Mouse (Mus musculus): ENCODE measurements at regions not wholly inside any gene's neighbourhood (a gene's known extent, or its start where the extent isn't known, plus 50 kb on each side); places are given as distances from the start of the nearest gene placed in this dataset.

- Histone ChIP-seq H3K27ac (replicated peaks) (no peak overlapping the region), H3K9ac (no peak overlapping the region), H3K9me3 (replicated peaks) (no peaks in the 10 kb centered on the region), H3K36me3 (no peaks in the 10 kb centered on the region), H3K4me3 (replicated peaks) (no peak overlapping the region), H3K27me3 (no peaks in the 10 kb centered on the region; the same call in 1 of the 2 replicates), H3K4me1 (no peaks in the 10 kb centered on the region), H3K4me2 (replicated peaks) (no peak overlapping the region)
- WGBS, result 77% methylated on average over 3 of the region's 3 CpGs
- no peak for ATAC-seq (ENCODE audit: insufficient number of reproducible peaks, low FRiP score, low TSS enrichment, low read depth)
These were observed 118.6 kb downstream of the Irx2 start for GRCm38 (mm10) chr13:72747187-72747586.

- Histone ChIP-seq H3K4me3 (replicated peaks) (no peak overlapping the region), H3K27me3 (no peaks in the 10 kb centered on the region; the same call in 1 of the 2 replicates), H3K4me1 (no peaks in the 10 kb centered on the region), H3K27ac (replicated peaks) (no peak overlapping the region), H3K4me2 (replicated peaks) (no peak overlapping the region), H3K36me3 (no peaks in the 10 kb centered on the region), H3K9me3 (replicated peaks) (no peaks in the 10 kb centered on the region), H3K9ac (no peak overlapping the region)
- ATAC-seq (ENCODE audit: insufficient number of reproducible peaks, low FRiP score, low TSS enrichment, low read depth), result no peak
- WGBS, result 82% methylated on average over 4 of the region's 4 CpGs
These were observed 126.4 kb downstream of the Irx2 start for GRCm38 (mm10) chr13:72755036-72755435.

GRCm38 (mm10) chr13:72762481-72762880 is 133.9 kb downstream of the Irx2 start:
- ATAC-seq (ENCODE audit: insufficient number of reproducible peaks, low FRiP score, low TSS enrichment, low read depth), result no peak
- 0 out of 2 replicates have a peak, but pooled peaks cover 7% of the 10 kb centered on the region for H3K4me1 ChIP-seq
- H3K9ac ChIP-seq, result no peak overlapping the region
- no peaks in the 10 kb centered on the region for H3K27me3 ChIP-seq
- no peak overlapping the region for H3K4me3 ChIP-seq (replicated peaks)
- WGBS, result 66% methylated on average over 5 of the region's 5 CpGs
- no peaks in the 10 kb centered on the region for H3K9me3 ChIP-seq (replicated peaks)
- H3K27ac ChIP-seq (replicated peaks), result no peak overlapping the region
- no peak overlapping the region for H3K4me2 ChIP-seq (replicated peaks)
- H3K36me3 ChIP-seq, result no peaks in the 10 kb centered on the region

GRCm38 (mm10) chr13:72763337-72763736 is 134.7 kb downstream of the Irx2 start:
- H3K9ac ChIP-seq, result no peak overlapping the region
- no peak overlapping the region for H3K4me3 ChIP-seq (replicated peaks)
- H3K27ac ChIP-seq (replicated peaks), result no peak overlapping the region
- H3K27me3 ChIP-seq, result no peaks in the 10 kb centered on the region
- H3K4me2 ChIP-seq (replicated peaks), result no peak overlapping the region
- WGBS, result 56% methylated on average over 4 of the region's 4 CpGs
- H3K9me3 ChIP-seq (replicated peaks), result no peaks in the 10 kb centered on the region
- ATAC-seq (ENCODE audit: insufficient number of reproducible peaks, low FRiP score, low TSS enrichment, low read depth), result no peak
- H3K4me1 ChIP-seq, result 0 out of 2 replicates have a peak, but pooled peaks cover 7% of the 10 kb centered on the region
- H3K36me3 ChIP-seq, result no peaks in the 10 kb centered on the region

- no peak overlapping the region for H3K27ac ChIP-seq (replicated peaks)
- H3K4me2 ChIP-seq (replicated peaks), result no peak overlapping the region
- H3K9me3 ChIP-seq (replicated peaks), result no peaks in the 10 kb centered on the region
- no peaks in the 10 kb centered on the region for H3K36me3 ChIP-seq
- H3K9ac ChIP-seq, result no peak overlapping the region
- H3K4me1 ChIP-seq, result 0 out of 2 replicates have a peak, but pooled peaks cover 7% of the 10 kb centered on the region
- H3K4me3 ChIP-seq (replicated peaks), result no peak overlapping the region
- WGBS, result 10% methylated on average over 5 of the region's 5 CpGs
- no peaks in the 10 kb centered on the region for H3K27me3 ChIP-seq
- no peak for ATAC-seq (ENCODE audit: insufficient number of reproducible peaks, low FRiP score, low TSS enrichment, low read depth)
These were observed 138.7 kb downstream of the Irx2 start for GRCm38 (mm10) chr13:72767306-72767705.

- Histone ChIP-seq H3K27me3 (no peaks in the 10 kb centered on the region), H3K4me1 (0 out of 2 replicates have a peak, but pooled peaks cover 7% of the 10 kb centered on the region), H3K36me3 (no peaks in the 10 kb centered on the region), H3K27ac (replicated peaks) (no peak overlapping the region), H3K9ac (no peak overlapping the region), H3K4me3 (replicated peaks) (no peak overlapping the region), H3K4me2 (replicated peaks) (no peak overlapping the region), H3K9me3 (replicated peaks) (no peaks in the 10 kb centered on the region)
- WGBS, result 45% methylated on average over 12 of the region's 12 CpGs
- ATAC-seq (ENCODE audit: insufficient number of reproducible peaks, low FRiP score, low TSS enrichment, low read depth), result no peak
These were observed 140.5 kb downstream of the Irx2 start for GRCm38 (mm10) chr13:72769007-72769595.

GRCm38 (mm10) chr13:72783026-72783726 is 154.6 kb downstream of the Irx2 start:
- Histone ChIP-seq H3K4me1 (no peaks in the 10 kb centered on the region), H3K27me3 (no peaks in the 10 kb centered on the region), H3K27ac (replicated peaks) (no peak overlapping the region), H3K36me3 (no peaks in the 10 kb centered on the region), H3K4me2 (replicated peaks) (no peak overlapping the region), H3K9me3 (replicated peaks) (no peaks in the 10 kb centered on the region), H3K4me3 (replicated peaks) (no peak overlapping the region), H3K9ac (no peak overlapping the region)
- ATAC-seq (ENCODE audit: insufficient number of reproducible peaks, low FRiP score, low TSS enrichment, low read depth), result no peak
- 49% methylated on average over 7 of the region's 7 CpGs for WGBS

GRCm38 (mm10) chr13:72783727-72784070 is 155.1 kb downstream of the Irx2 start:
- Histone ChIP-seq H3K4me2 (replicated peaks) (no peak overlapping the region), H3K36me3 (no peaks in the 10 kb centered on the region), H3K9ac (no peak overlapping the region), H3K27ac (replicated peaks) (no peak overlapping the region), H3K4me3 (replicated peaks) (no peak overlapping the region), H3K27me3 (no peaks in the 10 kb centered on the region), H3K9me3 (replicated peaks) (no peaks in the 10 kb centered on the region), H3K4me1 (no peaks in the 10 kb centered on the region)
- ATAC-seq (ENCODE audit: insufficient number of reproducible peaks, low FRiP score, low TSS enrichment, low read depth), result no peak
- WGBS, result 50% methylated on average over 6 of the region's 6 CpGs

GRCm38 (mm10) chr13:72792695-72793094 is 164.1 kb downstream of the Irx2 start:
- 42% methylated on average over 3 of the region's 3 CpGs for WGBS
- ATAC-seq (ENCODE audit: insufficient number of reproducible peaks, low FRiP score, low TSS enrichment, low read depth), result no peak
- no peaks in the 10 kb centered on the region for H3K27me3 ChIP-seq
- no peak overlapping the region for H3K4me3 ChIP-seq (replicated peaks)
- H3K4me1 ChIP-seq, result no peaks in the 10 kb centered on the region
- H3K27ac ChIP-seq (replicated peaks), result no peak overlapping the region
- no peak overlapping the region for H3K9ac ChIP-seq
- H3K4me2 ChIP-seq (replicated peaks), result no peak overlapping the region
- no peaks in the 10 kb centered on the region for H3K36me3 ChIP-seq
- no peaks in the 10 kb centered on the region for H3K9me3 ChIP-seq (replicated peaks)

- H3K4me2 ChIP-seq (replicated peaks), result no peak overlapping the region
- H3K9ac ChIP-seq, result no peak overlapping the region
- no peaks in the 10 kb centered on the region for H3K36me3 ChIP-seq
- ATAC-seq (ENCODE audit: insufficient number of reproducible peaks, low FRiP score, low TSS enrichment, low read depth), result no peak
- H3K4me1 ChIP-seq, result no peaks in the 10 kb centered on the region
- H3K9me3 ChIP-seq (replicated peaks), result no peaks in the 10 kb centered on the region
- no peaks in the 10 kb centered on the region; the same call in 1 of the 2 replicates for H3K27me3 ChIP-seq
- 16% methylated on average over 8 of the region's 8 CpGs for WGBS
- H3K4me3 ChIP-seq (replicated peaks), result no peak overlapping the region
- no peak overlapping the region for H3K27ac ChIP-seq (replicated peaks)
These were observed 171.4 kb downstream of the Irx2 start for GRCm38 (mm10) chr13:72800021-72800420.

GRCm38 (mm10) chr13:72800546-72800945 is 171.9 kb downstream of the Irx2 start:
- Histone ChIP-seq H3K9me3 (replicated peaks) (no peaks in the 10 kb centered on the region), H3K9ac (no peak overlapping the region)
- 62% methylated on average over 3 of the region's 3 CpGs for WGBS

GRCm38 (mm10) chr13:72803374-72803773 is 174.8 kb downstream of the Irx2 start:
- H3K4me3 ChIP-seq (replicated peaks), result no peak overlapping the region
- no peak for ATAC-seq (ENCODE audit: insufficient number of reproducible peaks, low FRiP score, low TSS enrichment, low read depth)

More at GRCm38 (mm10) chr13:72800546-72800945, 171.9 kb downstream of the Irx2 start:
- H3K4me3 ChIP-seq (replicated peaks), result no peak overlapping the region
- no peaks in the 10 kb centered on the region for H3K36me3 ChIP-seq
- H3K27ac ChIP-seq (replicated peaks), result no peak overlapping the region
- ATAC-seq (ENCODE audit: insufficient number of reproducible peaks, low FRiP score, low TSS enrichment, low read depth), result no peak
- H3K27me3 ChIP-seq, result no peaks in the 10 kb centered on the region; the same call in 1 of the 2 replicates
- no peaks in the 10 kb centered on the region for H3K4me1 ChIP-seq
- H3K4me2 ChIP-seq (replicated peaks), result no peak overlapping the region

More at GRCm38 (mm10) chr13:72803374-72803773, 174.8 kb downstream of the Irx2 start:
- H3K9me3 ChIP-seq (replicated peaks), result no peaks in the 10 kb centered on the region
- WGBS, result 70% methylated on average over 11 of the region's 11 CpGs
- no peak overlapping the region for H3K4me2 ChIP-seq (replicated peaks)
- H3K27me3 ChIP-seq, result no peaks in the 10 kb centered on the region; the same call in 1 of the 2 replicates
- no peaks in the 10 kb centered on the region for H3K4me1 ChIP-seq
- no peak overlapping the region for H3K9ac ChIP-seq
- H3K36me3 ChIP-seq, result no peaks in the 10 kb centered on the region
- no peak overlapping the region for H3K27ac ChIP-seq (replicated peaks)
